Mouse (Mus musculus) cerebellum, adult 9-10 months (tissue): Measurements from ENCODE around the gene Dlgap4.

Source experiments
- DNase-seq: peaks from one replicate; pipeline ENCODE4 v3.0.0; 2022

Gene Dlgap4

DNA sequence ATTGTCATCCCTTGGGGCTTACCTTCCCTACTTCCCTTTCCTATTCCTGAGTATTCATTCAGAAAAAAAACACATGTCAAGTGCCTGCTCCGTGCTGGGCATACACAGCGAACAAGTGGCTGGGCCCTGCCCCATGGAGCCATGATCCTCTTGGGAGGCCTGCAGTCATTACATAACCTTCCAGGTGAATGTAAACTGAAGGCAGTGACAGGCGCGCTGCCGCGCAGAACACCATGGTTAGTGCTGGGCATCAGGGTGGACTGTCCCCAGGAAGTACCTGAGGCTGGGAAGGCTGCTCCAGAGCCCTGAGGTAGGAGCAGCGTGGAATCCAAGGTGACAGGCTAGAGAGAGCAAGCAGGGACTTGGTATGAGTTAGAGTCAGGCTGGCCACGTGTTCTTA, 7.4 kb downstream of the Dlgap4 start:
- peak; percentile 46 for DNase-seq

DNA sequence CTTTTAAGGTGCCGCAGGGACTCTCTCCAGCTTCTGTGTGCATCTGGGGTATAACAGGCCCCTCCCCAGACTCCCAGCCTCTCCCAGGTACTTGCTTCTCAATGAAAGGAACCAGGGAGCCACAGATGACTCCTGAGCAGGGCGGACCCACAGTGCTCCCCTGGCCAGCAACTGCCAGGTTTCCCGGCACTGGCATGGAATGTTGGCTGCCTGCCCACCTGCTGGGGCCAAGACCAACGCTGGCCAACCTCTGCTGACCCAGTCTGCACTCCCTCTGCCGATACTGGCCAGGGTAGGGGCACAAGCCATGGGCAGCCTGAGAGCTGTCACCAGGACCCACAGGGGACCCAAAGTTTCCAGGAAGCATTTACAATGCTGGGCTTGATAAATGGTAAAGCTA, 7.9 kb downstream of the Dlgap4 start:
- peak; percentile 64 for DNase-seq

DNA sequence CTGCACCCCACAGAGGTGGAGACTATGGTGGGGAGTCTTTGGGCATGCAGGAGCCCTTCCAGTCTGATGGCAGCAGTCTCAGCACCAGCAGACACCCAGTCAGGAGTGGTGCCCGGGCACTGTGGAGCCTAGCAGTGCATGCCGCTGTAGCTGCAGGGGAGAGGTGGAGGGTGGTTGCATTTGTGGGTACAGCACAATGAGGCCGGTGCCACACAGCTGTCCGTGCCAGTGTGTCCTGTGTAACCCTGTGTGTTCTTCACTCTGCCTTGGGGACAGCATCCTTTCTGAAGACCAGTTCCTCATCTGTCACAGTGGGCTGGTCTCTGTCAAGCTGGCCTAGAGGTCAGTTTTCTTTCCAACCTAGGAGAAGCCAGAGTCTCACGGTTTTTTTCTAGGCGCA, 8.7 kb downstream of the Dlgap4 start:
- DNase-seq = no peak

DNA sequence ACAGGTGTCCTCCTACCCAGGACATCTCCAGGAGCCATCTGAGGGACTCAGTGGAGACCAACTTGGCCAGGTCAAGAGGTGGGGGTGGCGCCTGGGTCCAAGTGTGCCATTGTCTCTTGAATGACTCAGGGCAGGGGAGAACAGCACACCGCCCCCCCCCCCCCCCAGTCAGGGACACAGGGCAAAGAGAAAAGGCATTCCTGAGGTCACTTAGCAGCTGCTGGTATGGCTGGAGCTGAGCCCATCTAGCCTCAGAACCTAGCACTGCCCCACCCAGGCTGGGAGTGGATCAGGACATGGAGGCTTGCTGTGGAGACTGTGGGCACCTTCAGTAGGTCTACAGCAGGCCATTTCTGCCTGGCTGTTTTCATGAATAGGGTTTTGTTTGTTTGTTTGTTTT, 9.7 kb downstream of the Dlgap4 start:
- DNase-seq = no peak

DNA sequence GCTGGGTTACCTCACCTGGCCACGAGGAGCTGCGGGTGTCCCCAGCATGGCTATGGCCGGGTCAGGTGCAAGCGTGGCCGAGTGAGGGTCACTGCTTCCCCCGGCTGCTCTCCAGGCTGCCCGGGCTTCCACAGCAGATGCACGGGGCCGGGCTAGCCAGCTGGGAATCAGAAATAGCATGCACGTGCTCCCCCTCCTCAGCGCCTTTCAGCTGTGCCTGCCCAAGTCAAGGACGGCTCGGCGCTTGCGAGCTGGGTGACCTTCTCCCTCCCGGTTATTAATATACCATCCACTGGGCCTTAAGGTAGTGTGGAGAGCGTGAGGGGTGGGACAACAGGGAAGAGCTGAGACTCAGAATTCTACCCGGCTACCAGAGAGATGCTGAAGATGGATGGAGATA, 11.8 kb downstream of the Dlgap4 start:
- DNase-seq = no peak

DNA sequence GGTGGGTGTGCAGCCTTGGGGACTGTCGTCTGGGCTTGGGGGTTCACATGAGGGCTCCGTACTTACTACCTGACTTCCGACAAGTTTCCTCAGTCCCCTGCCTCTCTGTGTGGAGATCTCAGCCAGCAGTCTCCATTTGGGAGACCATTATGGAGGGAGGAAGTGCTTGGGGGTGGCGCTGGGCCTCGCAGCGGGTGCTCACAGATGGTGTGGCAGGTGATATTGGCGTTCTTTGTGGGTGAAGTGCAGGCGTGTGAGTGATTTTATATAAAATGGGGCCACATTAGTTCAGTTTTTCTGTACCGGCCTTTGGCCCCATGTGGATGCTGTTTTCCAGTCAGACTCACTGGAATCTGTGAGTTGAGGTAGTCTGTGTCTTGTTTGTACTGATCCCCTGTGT, 12.6 kb downstream of the Dlgap4 start:
- DNase-seq = peak; percentile 69

DNA sequence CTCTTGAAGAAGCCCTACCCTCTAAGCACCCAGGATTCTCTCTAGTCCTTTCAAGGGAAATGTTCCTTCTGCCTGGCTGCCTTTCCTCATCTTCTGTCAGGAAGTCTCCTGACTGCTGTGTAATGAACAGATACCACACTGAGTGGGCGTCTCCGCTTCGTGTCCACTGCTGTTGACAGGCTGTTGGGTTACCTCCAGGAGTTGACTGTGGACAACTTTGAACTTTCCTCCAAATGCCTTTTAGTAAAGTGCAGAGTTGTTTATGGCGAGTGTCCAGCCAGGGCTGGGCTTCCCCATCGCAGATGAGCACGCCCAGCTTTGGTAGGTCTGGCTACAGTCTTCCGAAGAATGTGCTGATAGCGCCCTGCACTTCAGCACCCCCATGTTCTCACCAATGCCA, 13.0 kb downstream of the Dlgap4 start:
- no peak for DNase-seq

DNA sequence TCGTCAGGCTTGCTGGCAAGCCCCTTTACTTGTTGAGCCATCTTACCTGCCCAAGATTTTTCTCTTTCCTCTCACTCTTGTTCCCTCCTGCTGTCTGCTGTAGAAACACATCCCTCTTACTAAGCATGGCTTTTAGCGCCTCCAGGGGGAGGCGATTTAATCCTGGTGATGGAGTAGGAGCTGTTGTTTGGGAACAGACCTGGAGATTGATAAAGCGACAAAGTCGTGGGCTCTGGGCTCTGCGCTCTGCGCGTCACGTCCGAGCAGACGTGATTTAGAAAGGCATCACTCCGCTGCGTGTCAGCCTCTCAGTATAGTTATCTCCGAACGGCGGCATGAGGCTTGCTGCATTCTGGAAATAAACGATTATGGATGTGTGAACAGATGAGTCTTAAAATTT, 14.4 kb downstream of the Dlgap4 start:
- DNase-seq = no peak

DNA sequence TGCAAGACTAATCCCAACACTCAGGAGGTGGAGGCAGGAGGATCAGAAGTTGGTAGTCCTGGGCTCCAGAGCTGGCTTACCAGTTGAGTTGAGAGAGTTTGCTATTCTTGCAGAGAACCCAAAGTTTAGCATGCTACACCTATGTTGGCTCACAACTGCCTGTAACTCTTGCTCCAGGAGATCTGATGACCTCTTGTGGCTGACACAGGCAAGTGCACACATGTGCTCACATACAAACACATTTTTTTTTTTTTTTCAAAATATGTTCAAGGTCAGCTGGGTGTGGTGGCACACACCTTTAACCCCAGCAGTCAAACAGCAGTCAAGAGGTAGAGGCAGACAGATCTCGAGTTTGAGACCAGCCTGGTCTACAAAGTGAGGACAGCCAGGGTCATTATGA, 16.8 kb downstream of the Dlgap4 start:
- DNase-seq = no peak

DNA sequence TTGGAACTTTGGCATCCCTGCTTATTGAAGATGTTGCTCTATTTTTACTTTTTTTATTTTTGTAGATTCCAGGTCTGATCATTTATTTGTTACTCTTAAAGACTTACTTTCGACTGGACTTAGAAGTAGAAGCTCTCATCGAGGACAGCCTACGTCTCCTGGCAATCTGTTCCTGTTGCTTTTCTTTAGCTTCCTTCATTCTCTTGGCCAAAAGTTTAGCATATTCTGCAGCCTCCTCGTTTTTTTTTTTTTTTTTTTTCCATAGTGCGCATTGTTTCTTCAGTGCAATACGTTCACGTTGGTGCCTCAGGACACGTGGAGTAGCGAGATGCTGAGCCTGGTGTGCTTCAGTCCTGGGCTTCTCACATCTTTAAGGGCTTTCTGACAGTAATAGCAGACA, 19.2 kb downstream of the Dlgap4 start:
- no peak for DNase-seq

DNA sequence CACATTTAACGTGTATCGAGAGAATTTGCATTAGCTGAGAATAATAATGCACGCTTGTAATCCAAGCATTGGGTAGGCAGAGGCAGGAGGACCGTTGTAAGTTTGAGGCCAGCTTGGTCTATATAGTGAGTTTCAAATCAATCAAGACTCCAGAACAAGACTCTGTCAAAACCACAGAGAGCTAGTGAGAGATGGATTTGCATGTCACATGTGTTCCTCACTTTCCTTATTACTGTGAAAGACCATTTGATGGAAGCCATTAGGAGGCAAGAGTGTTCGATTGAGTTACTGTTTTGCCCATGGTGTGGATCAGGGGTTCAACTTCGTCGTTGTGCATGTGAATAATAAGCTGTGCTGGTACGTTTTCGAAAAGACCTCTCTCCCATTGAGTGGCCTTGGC, 21.6 kb downstream of the Dlgap4 start:
- no peak for DNase-seq

DNA sequence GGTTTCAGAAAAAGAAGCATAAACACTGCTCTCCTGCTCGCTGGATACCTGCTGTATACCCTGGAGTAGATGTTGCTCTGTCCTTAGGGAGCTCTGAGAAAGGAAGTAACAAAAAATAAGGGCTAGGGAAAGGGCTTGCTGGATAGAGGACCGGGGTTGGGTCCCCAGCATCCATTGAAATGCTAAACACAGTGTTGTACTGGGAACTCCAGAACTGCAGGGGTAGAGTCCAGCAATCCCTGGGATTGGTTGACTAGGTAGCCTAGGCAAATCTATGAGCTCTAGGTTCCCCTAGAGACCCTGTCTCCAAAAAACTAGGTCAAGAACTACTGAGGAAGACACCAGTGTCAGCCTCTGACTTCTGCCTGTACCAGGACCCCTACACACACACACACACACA, 27.6 kb downstream of the Dlgap4 start:
- DNase-seq = no peak

DNA sequence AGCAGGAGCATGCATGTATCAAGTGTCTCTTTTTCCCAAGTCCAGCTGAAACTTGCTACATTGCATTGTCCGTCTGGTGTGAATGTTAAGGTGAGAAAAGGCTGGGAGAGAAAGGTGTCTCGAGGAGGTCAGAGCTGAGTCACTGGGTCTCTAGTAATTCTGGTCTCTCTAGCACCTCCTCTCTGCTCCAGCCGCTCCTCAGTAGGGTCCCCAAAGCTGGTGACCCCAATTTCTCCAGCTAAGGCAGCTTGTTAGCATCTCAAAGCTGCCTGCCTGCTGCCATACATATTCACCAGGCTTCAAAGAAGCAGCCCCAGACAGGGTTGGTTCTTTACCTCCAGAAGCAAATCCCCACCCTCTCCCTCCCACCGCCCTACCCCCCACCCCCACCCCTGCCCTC, 29.4 kb downstream of the Dlgap4 start:
- no peak for DNase-seq

DNA sequence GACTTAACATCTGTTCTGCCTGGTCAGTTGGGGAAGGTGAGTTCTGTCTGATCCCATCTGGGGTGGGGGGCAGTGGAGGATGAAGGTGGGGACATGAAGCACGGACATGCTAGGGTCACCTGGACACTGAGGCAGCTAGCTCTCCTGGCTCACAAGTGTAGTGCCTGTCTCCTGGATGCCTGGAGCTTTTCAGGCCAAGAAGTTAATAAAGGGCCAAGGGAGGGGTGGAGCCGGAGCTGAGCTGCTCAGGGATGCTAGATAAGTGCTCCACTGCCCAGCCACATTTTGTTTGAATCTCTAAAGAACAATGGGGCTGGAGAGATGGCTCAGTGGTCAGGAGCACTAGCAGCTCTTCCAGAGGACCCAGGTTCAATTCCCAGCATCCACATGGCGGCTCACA, 29.9 kb downstream of the Dlgap4 start:
- no peak for DNase-seq

DNA sequence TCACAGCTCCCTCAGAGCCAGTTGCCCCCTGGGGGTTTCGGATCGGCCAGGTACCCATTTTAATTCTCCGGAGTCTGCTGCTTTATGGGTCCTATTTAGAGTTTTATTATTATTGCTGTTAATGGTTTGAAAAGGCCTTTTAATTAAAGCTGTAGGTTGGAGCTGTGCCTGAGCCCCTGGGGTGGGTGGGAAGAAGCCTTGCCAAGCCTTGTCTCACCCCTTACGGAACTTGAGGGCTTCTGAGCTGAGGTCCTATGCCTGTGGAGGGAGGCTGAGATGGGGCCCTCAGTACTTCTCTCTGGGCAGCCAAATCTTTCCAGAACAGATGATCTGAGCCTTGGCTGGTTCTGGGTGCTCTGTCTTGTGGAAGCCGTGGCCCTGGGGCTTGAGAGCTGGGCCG, 31.6 kb downstream of the Dlgap4 start:
- peak; percentile 34 for DNase-seq

DNA sequence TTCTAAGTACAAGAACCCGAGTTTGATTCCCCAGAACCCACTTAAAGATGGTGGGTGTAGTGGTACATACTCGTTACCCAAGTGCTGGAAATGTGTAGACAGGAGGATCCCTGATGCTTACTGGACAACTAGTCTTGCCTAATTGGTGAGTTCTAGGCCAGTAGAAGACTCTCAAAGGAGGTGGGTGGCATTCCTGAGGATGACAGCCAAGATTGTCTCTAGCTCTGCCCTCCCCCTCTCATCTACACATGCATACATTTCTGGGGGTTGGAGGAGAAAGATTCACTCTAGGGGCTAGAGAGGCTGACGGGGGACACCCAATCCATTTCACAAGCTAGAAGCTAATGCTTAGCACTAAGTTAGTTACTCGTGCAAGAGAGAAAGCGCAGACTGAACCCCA, 33.4 kb downstream of the Dlgap4 start:
- DNase-seq = no peak

DNA sequence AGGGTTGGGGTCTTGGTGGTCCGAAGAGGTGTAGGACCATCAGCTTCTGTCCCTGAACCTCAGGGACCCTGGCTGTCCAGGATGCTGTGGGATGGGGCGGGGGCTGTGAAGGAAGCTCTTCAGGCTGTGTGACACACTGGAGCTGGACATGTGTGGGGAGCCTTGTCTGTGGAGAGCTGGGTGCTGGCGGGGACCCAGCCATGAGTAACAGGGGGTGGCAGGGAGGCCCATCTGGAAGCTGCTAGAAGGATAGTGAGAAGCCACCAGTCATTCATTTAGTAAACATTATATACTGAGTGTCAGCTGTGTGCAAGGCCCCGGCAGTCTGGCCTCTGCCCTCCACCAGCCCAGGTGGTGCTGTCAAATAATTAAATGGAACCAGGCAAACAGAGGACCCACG, 34.5 kb downstream of the Dlgap4 start:
- DNase-seq = no peak

DNA sequence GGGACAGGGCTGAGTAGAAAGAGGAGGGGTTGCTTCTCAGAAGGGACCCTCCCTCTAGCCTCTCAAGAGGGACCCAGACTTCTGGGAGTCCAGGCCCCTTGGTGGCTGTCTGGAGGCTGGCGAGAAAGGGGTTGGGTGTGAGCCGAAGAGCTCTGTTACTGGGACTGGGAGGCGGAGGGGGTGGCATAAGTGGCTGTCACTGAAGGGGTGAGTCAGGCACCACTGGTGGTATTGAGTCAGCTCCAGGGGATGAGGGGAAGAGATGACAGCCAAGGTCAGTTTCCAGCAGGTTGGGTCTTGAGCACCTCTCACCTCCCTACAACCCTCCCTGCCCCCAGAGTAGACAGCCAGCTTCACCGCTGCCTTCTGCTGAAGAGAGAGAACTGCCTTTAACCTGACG, 35.9 kb downstream of the Dlgap4 start:
- no peak for DNase-seq

DNA sequence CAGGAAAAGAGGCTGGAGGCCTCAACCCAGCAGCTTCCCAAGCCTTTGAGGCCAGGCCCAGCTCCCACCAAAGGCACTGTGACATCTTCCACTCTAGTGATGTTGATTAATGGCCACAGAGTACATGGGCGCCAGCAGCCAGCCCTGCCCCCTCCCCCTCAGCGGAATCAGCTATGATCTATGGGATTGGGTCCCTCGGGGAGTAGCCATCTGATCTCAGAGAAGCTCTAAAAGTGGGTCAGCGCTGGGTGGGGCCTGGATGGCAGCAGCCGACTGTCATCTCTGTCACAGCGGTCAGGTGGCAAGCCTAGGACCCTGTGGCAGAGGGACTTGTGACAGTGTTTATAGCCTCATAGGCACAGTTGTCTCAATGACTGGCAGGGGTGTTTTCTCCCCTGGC, 37.5 kb downstream of the Dlgap4 start:
- DNase-seq = no peak

DNA sequence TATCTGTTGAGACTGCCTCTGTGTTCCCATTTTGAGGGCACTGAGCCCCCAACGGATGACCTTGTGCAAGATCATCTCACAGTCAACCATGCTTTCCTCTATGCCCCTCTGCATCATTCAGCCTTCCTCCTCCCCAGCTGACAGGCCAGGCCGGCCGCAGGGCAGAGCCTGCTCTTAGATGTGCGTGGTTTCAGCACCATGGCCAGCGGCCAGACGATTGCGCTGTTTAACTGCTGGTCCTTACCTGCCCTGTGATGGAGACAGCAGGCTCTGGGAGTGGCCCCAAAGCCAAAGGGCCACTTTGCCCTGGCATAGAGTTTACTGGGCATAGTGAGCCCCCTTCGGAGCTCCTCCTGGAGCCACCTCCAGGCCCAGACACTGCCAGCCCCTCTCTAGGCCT, 39.3 kb downstream of the Dlgap4 start:
- no peak for DNase-seq

DNA sequence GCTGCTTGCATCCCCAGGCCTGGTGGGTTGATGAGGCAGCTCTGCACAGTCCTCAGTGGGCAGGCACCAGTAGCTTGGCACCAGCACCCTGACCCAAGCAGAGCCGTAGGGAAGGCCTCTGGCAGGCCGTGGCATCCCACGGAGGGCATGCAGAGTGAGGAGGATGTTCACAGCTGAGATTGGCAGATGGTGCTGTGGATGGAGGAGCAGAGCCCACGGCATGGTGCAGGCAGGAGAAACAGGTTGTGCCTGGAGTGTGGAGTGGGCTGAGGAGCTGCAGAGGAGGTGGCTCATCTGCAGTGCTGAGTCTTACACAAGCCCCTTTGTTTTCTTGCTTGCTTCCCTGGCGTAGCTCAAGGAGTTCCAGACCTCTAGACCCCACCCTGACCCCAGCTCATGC, 40.6 kb downstream of the Dlgap4 start:
- DNase-seq = peak; percentile 59

DNA sequence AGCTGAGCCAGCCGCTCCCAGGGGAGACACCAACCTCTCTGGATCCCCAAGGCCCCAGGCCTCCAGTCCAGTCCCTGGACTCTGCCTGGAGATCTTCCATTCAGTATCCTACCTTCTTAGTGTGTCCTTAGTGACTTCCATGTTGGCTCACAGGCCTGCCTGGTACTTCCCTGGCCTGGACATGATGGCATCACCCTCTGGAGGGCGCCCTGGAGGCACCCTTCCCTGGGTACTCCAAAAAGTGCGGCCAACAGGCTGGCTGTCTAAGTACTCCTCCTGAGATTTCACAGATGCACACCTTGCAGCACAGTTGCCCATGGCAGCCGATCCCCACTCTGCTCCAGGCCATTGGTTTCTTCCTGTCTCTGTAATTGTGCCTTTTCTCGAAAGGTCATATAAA, 42.1 kb downstream of the Dlgap4 start:
- DNase-seq = no peak

DNA sequence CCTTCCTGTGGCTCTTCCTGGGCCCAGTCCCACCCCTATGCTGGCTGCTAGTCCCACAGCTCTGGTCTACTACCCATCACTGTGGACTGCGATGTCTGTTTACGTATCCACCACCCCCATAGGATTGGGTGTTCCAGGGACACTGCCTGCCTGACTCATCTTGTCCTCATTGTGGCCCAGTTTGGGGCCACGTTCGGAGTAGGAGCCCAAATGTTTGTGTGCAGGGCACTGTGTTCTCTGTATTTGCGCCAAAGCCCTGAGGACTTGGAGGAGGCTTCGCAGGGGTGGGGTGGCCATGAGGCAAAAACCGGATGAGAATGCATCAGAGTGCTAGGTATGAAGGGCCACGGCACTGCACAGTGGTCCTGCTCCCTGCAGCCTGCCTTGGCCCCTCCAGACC, 44.0 kb downstream of the Dlgap4 start:
- DNase-seq = no peak

DNA sequence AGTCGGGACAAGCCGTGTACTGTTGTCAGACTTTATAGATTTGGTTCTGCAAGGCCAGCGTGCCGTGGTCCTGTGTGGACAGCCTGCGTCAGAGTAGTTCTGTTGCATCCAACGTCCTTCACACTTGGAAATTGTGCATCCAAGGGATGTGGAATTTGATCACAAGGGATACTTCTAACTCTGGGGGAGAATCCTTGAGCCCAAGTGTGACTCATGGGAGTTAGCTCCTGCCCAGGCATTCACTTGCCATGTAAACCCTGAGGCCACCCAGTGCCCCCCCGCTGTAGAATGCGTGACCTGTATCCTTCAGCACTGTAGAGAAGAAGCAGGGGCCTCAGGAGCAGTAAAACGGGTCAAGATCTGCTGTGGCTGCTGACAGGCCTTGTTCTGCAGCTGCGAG, 44.7 kb downstream of the Dlgap4 start:
- no peak for DNase-seq

DNA sequence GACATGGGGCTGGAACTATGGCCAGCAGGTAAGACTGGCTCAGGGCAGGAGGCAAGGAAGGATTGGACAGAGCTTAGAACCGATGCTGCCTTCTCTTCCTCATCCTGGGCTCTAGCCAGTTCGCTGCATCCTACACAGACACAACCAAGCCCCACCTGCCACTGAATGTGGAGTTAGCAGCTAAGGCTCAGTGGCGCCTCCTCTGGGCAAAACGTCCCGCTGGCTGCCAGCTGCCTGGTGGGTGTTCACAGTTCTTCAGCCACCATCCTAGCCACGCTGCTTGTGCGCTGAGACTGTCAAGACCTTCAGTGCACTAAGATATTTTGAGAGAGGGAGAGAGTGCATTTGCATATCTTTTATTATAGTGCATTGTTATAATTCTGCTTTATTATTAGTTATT, 45.2 kb downstream of the Dlgap4 start:
- no peak for DNase-seq

DNA sequence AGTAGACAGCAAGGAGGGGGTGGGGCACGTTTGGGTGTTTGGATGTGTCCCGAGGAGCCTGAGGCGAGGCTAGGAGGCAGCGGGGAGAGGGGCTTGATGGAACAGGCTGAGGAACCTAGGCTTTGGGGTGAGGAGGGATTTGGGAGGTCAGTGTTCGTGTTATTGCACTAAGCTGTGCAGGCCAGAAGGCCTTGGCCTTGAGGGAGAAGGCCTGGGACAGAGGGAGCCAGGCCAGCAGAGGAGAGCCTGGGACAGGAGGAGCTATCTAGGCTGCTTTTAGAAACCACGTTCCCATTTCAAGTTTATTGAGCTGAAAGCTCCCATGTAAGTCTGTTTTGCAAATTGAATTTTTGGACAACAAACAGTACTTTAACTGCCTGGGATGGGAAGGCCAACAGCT, 46.5 kb downstream of the Dlgap4 start:
- no peak for DNase-seq

DNA sequence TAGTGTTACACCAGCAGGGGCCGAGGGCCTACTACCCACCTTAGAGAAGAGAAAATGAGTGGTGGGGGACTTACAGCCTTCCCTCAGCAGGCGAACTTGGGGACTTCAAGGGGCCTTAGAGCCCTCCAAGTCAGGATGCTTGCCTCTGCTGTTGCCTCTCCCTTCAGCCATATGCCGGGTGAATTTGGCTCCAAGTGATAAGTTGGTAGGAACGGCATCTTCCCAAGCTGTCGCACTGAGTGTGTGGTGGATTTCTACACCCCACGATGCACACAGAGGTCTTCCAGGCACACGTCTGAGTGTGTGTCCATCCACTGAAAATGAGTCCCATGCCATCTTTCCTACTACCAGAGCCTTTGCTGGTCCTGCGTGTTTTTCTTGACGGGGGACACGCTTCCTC, 49.7 kb downstream of the Dlgap4 start:
- no peak for DNase-seq
